Mouse (Mus musculus): Measurements from ENCODE around the gene Brd1. TPM values are rescaled to one million over a fixed set of nuclear protein-coding genes. Genes with fewer than 3 reads are reported as not detected.

Brd1 gene
- 14.6 and 18.1 TPM in 2 replicates for polyA plus RNA-seq (2012; rRNA removed)

DNA sequence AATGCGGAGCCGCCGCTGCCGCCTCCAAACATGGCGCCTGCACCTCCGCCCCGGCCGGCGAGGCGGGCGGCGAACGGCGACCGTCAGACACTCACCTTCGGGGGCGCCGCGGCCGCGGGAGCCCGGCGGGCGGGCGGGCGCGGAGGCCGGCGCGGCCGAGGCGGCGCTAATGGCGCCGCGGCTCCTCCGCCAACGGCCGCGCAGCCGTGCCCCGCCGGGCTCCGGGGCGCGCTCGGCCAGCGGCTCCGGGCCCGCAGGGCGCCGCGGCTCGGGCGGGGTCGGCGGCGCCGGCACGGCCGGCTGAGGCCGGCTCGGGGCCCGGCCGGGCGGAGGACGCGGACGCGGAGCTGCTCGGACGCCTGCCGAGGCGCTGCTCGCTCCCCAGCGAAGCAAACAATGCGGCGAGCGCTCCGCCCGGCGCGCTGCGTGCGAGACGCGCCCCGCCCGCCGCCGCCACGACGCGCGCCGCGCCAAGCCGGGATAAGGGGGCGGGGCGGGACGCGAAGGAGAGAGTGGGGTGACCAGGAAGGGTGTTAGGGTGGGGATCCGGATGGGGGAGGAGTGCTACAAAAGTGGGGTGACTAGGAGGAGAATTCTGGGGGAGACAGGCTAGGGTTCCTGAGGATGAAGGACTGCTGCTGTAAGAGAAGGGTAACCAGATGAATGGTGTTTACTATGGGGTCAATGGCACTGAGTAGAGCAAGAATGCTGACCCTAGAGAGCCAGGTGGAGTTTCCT, at the start of gene Brd1:
Gene Brd1 (minus strand): TSS at position 400 of the 738 bp plus-strand sequence.

DNA sequence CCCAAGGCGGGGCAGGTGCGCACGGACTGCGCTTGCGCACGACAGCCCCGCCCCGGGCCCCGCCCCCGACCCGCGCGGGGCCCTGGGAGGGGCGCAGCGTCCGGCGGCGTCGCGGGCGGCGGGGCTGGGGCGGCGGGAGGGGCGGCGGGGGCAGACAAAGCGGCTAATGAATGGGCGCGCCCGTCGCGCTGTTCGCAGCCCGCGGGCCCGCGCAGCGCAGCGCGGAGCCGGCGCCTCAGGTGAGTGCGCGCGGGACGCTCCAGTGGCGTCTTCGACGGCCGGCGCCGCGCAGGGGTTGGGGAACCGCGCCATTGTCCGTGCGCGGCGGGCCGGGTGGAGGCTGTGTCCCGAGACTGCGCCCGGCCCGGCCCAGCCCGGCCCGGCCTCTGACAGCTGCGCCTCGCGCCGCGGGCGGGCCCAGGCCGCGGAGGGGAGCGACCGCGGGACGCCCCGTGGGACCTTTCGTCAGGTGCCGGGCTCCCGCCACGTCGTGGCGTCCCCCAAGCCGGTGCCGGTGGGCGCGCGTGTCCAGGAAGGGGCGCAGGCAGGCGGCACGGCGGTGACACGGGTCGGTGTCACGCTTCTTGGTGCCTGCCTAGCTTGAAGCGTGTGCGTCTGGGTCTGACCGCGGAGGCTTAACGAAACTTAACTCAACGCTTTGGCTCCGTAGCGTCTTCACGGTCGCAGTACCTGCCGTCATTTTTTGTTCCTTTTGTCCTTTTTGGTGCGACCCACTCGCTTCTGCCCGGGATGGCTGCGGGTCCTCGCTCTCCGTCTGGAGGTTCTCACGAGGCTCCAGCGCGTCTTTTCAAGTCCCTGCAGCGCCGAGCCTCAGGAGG, 17.8 kb upstream of the Brd1 start, which contains the start of gene Zbed4:
Gene Zbed4 (plus strand): TSS at position 97 of the 839 bp plus-strand sequence.

Other genes with a start within 250 kb of the Brd1 start
- not detected in 2 replicates for gene Zdhhc25, start 133.9 kb downstream of the Brd1 start, polyA plus RNA-seq (2012; rRNA removed)
- 3.9 and 5.7 TPM in 2 replicates for gene Zbed4, start 17.4 kb upstream of the Brd1 start, polyA plus RNA-seq (2012; rRNA removed)
- gene Alg12, start 85.1 kb upstream of the Brd1 start, polyA plus RNA-seq (2012; rRNA removed), result 22.3 and 22.6 TPM in 2 replicates
- 49.6 and 56.6 TPM in 2 replicates for gene Creld2, start 85.4 kb upstream of the Brd1 start, polyA plus RNA-seq (2012; rRNA removed)
- gene Pim3, start 128.0 kb upstream of the Brd1 start, polyA plus RNA-seq (2012; rRNA removed), result 77.2 and 79.2 TPM in 2 replicates
- gene Ttll8, start 220.2 kb upstream of the Brd1 start, polyA plus RNA-seq (2012; rRNA removed), result not detected in 2 replicates
- gene Mlc1, start 244.8 kb upstream of the Brd1 start, polyA plus RNA-seq (2012; rRNA removed), result not detected in 2 replicates
- not detected in 2 replicates for gene Mov10l1, start 248.7 kb upstream of the Brd1 start, polyA plus RNA-seq (2012; rRNA removed)

Data from colon, adult 2 months (tissue).